Mouse (Mus musculus) heart, adult 2 months (tissue): ENCODE results near the gene Laptm5. TPM values are rescaled to one million over a fixed set of nuclear protein-coding genes. Genes with fewer than 3 reads are reported as not detected.

Source experiments
- DNase-seq, 2 experiments: peaks; one replicate each; pipeline ENCODE4 v3.0.0; 2021
- H3K27ac ChIP-seq: fragments of 200-600 bp; 2 replicates; pipeline ENCODE4 v1.8.1; 2022
- H3K27me3 ChIP-seq: fragments of 200-500 bp; 2 replicates; pipeline ENCODE4 v1.6.1; 2012; ENCODE audit warnings: mild to moderate bottlenecking, low read length, inconsistent platforms, mixed read lengths; ENCODE audit not compliant: control insufficient read depth, insufficient read depth
- H3K36me3 ChIP-seq: fragments of 200-500 bp; 2 replicates; pipeline ENCODE4 v1.6.1; 2012; ENCODE audit warnings: low read length, inconsistent platforms; ENCODE audit not compliant: control insufficient read depth, insufficient read depth
- H3K4me1 ChIP-seq: fragments of 200-500 bp; 2 replicates; pipeline ENCODE4 v1.6.1; 2011; ENCODE audit warnings: low read length; ENCODE audit not compliant: control insufficient read depth, insufficient read depth
- H3K4me3 ChIP-seq: fragments of 200-600 bp; 2 replicates; pipeline ENCODE4 v1.8.1; 2022
- H3K79me2 ChIP-seq: fragments of 200-500 bp; replicated peaks from 2 replicates; pipeline ENCODE4 v1.6.1; 2012; ENCODE audit warnings: mild to moderate bottlenecking, inconsistent platforms, low read length, moderate library complexity, mixed read lengths; ENCODE audit not compliant: control insufficient read depth, insufficient read depth
- H3K9ac ChIP-seq: fragments of 200-500 bp; 2 replicates; pipeline ENCODE4 v1.6.1; 2012; ENCODE audit warnings: low read depth, mild to moderate bottlenecking, control low read depth, inconsistent platforms, low read length, mixed read lengths
- CTCF ChIP-seq: fragments of 200-600 bp; IDR thresholded peaks from 2 replicates; pipeline ENCODE4 v1.8.1; 2022; ENCODE audit warnings: antibody characterized with exemption, mild to moderate bottlenecking, moderate library complexity
- EP300 ChIP-seq: fragments of 200-500 bp; IDR thresholded peaks from 2 replicates; pipeline ENCODE4 v1.6.1; 2011; ENCODE audit warnings: low read depth, low read length, control low read depth; ENCODE audit not compliant: insufficient read depth
- POLR2A ChIP-seq: fragments of 200-500 bp; IDR thresholded peaks from 2 replicates; pipeline ENCODE4 v1.6.1; 2011; ENCODE audit warnings: mild to moderate bottlenecking, low read depth, low read length, control low read depth; ENCODE audit not compliant: insufficient read depth
- WGBS: fragments of 180-500 bp; shearing (Covaris S2); methylation state at CpG from one replicate; pipeline ENCODE4 v1.1.7; 2018; 5-methylcytosine and 5-hydroxymethylcytosine counted together
- intact Hi-C: fragments of 180-260 bp; cut with DNase I; formaldehyde crosslinking; loops from one replicate; pipeline ENCODE4 v1.15.1; 2025
- polyA plus RNA-seq: library from polyadenylated mRNA; depleted of rRNA; stranded (reverse); fragments of >200 nt; gene quantifications from 2 replicates; pipeline ENCODE4 v1.2.3, GENCODE M21; 2012
- total RNA-seq, 2 experiments: library from RNA; stranded (reverse); gene quantifications; 2 replicates each; pipeline ENCODE4 v1.2.3; 2021

Laptm5 gene
- total and polyA plus RNA-seq, 3 experiments = 15.5 to 59.4 (median 22.8) TPM

GRCm38 (mm10) chr4:130944112-130944511 is 31.2 kb downstream of the Laptm5 start, which contains the start of gene Matn1:
TSS of gene Matn1 (plus strand) at chr4:130944385.
- no peak within 1 kb of the TSS for H3K27ac ChIP-seq
- no peaks in the 10 kb centered on the region; the same call in 1 of the 2 replicates for H3K4me1 ChIP-seq
- WGBS = 43% methylated on average over 6 of the region's 6 CpGs
- no peak within 1 kb of the TSS for H3K9ac ChIP-seq
- no peaks in the 10 kb centered on the region for H3K79me2 ChIP-seq
- TF ChIP-seq CTCF = no peak
- TF ChIP-seq EP300 = no peak
- TF ChIP-seq POLR2A = no peak
- no peaks in the 10 kb centered on the region for H3K27me3 ChIP-seq
- intact Hi-C loops = no loop called here
- no peak for DNase-seq
- H3K36me3 ChIP-seq = no peaks in the 10 kb centered on the region
- no peak within 1 kb of the TSS for H3K4me3 ChIP-seq

DNA sequence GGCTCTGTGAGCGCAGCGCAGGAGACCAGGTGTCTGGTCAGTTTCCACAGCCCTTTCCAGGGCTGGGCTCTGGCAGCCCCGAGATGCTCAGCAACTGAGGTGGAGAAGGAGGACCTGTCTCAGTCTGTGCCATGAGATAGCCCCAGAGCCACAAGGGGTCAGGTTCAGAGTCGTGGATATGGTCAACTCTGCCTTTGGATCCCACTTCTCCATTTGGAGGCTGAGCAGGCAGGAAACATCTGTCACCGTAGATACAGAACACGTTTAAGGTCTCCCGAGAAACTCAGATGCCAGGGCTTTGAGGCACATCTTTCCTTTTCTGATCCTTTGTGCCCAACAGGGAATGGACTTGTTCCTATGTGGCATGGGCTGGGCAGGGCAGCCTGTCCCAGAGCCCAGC is 31.9 kb downstream of the Laptm5 start:
- no peaks in the 10 kb centered on the region for H3K79me2 ChIP-seq
- DNase-seq = no peak
- H3K27ac ChIP-seq = no peak overlapping the region
- no peaks in the 10 kb centered on the region for H3K27me3 ChIP-seq
- 61% methylated on average over 7 of the region's 7 CpGs for whole genome bisulfite sequencing
- intact Hi-C loops = no loop called here
- no peaks in the 10 kb centered on the region; the same call in 1 of the 2 replicates for H3K4me1 ChIP-seq
- no peak for TF ChIP-seq CTCF
- TF ChIP-seq EP300 = no peak
- no peak for TF ChIP-seq POLR2A
- no peaks in the 10 kb centered on the region for H3K36me3 ChIP-seq
- H3K4me3 ChIP-seq = no peak overlapping the region
- no peak overlapping the region for H3K9ac ChIP-seq

DNA sequence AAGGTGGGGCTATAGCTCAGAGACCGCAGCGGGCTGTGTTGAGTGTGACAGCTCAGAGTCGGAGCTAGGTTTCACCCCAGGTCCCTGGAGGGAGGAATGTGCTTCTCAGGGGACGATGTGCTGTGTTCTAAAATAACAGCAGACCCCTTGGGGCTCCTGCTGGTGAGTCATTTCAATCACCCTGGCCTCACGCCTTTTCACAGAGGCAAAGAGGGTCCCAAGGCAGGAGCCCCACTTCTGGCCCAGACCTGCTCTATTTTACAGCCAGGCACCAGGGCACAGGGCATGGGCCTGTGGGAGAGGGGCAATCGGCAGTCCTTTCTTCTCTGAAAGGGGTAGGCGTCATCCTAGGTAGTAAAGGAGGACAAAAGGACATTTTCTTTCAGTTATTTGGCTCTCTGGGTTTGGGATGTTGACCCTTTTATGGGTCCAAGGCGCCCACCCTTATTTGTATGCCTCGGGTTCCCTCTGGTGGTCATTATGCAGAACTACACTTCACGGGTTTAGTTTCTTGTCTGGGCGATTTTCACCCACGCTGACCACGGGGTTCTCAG is 34.2 kb downstream of the Laptm5 start:
- Histone ChIP-seq H3K9ac (no peak overlapping the region), H3K36me3 (no peaks in the 10 kb centered on the region), H3K27ac (no peak overlapping the region), H3K27me3 (no peaks in the 10 kb centered on the region), H3K79me2 (no peaks in the 10 kb centered on the region), H3K4me3 (no peak overlapping the region), H3K4me1 (no peaks in the 10 kb centered on the region; the same call in 1 of the 2 replicates)
- peak in 1 of 2 experiments; percentile 18 for DNase-seq
- 0 out of 2 replicates have a peak, but pooled peaks have one; percentile 59 for TF ChIP-seq EP300
- TF ChIP-seq POLR2A = no peak
- peak; percentile 87 for TF ChIP-seq CTCF
- intact Hi-C loops = loop anchor here (1.0 kb wide), 3 partner anchors 51 to 157 kb away; no protein-coding TSS in a partner anchor
- WGBS = 18% methylated on average over 13 of the region's 13 CpGs

GRCm38 (mm10) chr4:130949821-130950384 is 37.0 kb downstream of the Laptm5 start:
- H3K27ac ChIP-seq = no peak overlapping the region
- WGBS = 77% methylated on average over 35 of the region's 35 CpGs
- H3K4me3 ChIP-seq = no peak overlapping the region
- no peaks in the 10 kb centered on the region for H3K36me3 ChIP-seq
- H3K79me2 ChIP-seq = no peaks in the 10 kb centered on the region
- no peak overlapping the region for H3K9ac ChIP-seq
- intact Hi-C loops = no loop called here
- no peaks in the 10 kb centered on the region for H3K27me3 ChIP-seq
- H3K4me1 ChIP-seq = no peaks in the 10 kb centered on the region; the same call in 1 of the 2 replicates
- TF ChIP-seq EP300 (no peak), CTCF (no peak), POLR2A (no peak)
- DNase-seq = no peak

- H3K4me3 ChIP-seq = no peak overlapping the region
- no peaks in the 10 kb centered on the region for H3K27me3 ChIP-seq
- intact Hi-C loops = no loop called here
- no peak overlapping the region for H3K9ac ChIP-seq
- H3K79me2 ChIP-seq = no peaks in the 10 kb centered on the region
- no peaks in the 10 kb centered on the region; the same call in 1 of the 2 replicates for H3K4me1 ChIP-seq
- 33% methylated on average over 17 of the region's 17 CpGs for WGBS
- H3K27ac ChIP-seq = no peak overlapping the region
- TF ChIP-seq POLR2A = no peak
- TF ChIP-seq CTCF = peak; percentile 45
- TF ChIP-seq EP300 = no peak
- DNase-seq = no peak
- no peaks in the 10 kb centered on the region for H3K36me3 ChIP-seq
Observed at GRCm38 (mm10) chr4:130952531-130952930, 39.6 kb downstream of the Laptm5 start.

DNA sequence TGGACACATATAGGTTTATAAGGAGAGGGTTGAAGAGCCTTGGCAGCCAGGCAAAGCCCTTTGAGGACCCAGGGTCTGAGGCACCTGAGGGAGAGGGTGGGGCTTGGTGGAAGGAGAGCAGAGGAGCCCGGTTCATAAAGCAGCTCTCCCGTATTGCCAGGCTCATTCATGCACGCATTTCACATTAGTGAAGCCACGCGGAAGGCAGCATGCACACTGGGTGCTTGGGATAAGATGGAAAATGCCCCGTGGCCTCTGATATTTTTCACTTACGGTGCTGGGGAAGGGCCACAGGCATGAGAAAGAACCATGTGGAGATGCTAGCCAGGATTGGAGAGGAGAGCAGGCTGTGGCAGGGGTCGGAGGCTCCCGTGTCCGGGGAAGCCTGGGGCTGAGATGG is 44.2 kb downstream of the Laptm5 start:
- Histone ChIP-seq H3K4me1 (no peaks in the 10 kb centered on the region), H3K9ac (no peak overlapping the region), H3K27me3 (no peaks in the 10 kb centered on the region), H3K79me2 (no peaks in the 10 kb centered on the region), H3K27ac (no peak overlapping the region), H3K4me3 (no peak overlapping the region), H3K36me3 (no peaks in the 10 kb centered on the region)
- TF ChIP-seq POLR2A = no peak
- no peak for TF ChIP-seq EP300
- TF ChIP-seq CTCF = no peak
- WGBS = 77% methylated on average over 10 of the region's 10 CpGs
- intact Hi-C loops = no loop called here
- DNase-seq = no peak
